Mouse (Mus musculus) large intestine, adult 2 months (tissue): ENCODE results near the gene Gm49340. TPM values are rescaled to one million over a fixed set of nuclear protein-coding genes. Genes with fewer than 3 reads are reported as not detected.

Source experiments
- polyA plus RNA-seq: library from polyadenylated mRNA; depleted of rRNA; stranded (reverse); fragments of >200 nt; gene quantifications from 2 replicates; pipeline ENCODE4 v1.2.3, GENCODE M21; 2012; rRNA removed

The Gm49340 gene
- polyA plus RNA-seq, 1 experiment = 0.02 TPM

Other genes starting within 250 kb of the Gm49340 start
- 5.4 and 12.1 TPM in 2 replicates for gene Itgae, start 239.2 kb upstream of the Gm49340 start, polyA plus RNA-seq
- gene Haspin, start 191.4 kb upstream of the Gm49340 start, polyA plus RNA-seq = 3.1 and 3.6 TPM in 2 replicates
- 0.43 and 0.44 TPM in 2 replicates for gene P2rx5, start 169.3 kb upstream of the Gm49340 start, polyA plus RNA-seq
- gene Emc6, start 152.7 kb upstream of the Gm49340 start, polyA plus RNA-seq = 37.8 and 40.2 TPM in 2 replicates
- 221 and 232 TPM in 2 replicates for gene Tax1bp3, start 152.7 kb upstream of the Gm49340 start, polyA plus RNA-seq
- gene Ctns, start 130.7 kb upstream of the Gm49340 start, polyA plus RNA-seq = 14.2 and 19.4 TPM in 2 replicates
- 10.4 and 18.9 TPM in 2 replicates for gene Shpk, start 130.3 kb upstream of the Gm49340 start, polyA plus RNA-seq
- gene Trpv1, start 95.4 kb upstream of the Gm49340 start, polyA plus RNA-seq = 0.18 and 0.21 TPM in 2 replicates
- gene Trpv3, start 62.4 kb upstream of the Gm49340 start, polyA plus RNA-seq = 0.45 and 1.8 TPM in 2 replicates
- gene Aspa, start 145 bp upstream of the Gm49340 start, polyA plus RNA-seq = 25.3 and 42.6 TPM in 2 replicates
- gene Spata22, start within 50 bp of the Gm49340 start, polyA plus RNA-seq = 0.25 TPM in 1 of 2 replicates, not detected in the other
- gene Olfr20, start 21.0 kb downstream of the Gm49340 start, polyA plus RNA-seq = 0.07 TPM in 1 of 2 replicates, not detected in the other
- gene Olfr376, start 41.5 kb downstream of the Gm49340 start, polyA plus RNA-seq = not detected in 2 replicates
- gene Olfr1, start 69.9 kb downstream of the Gm49340 start, polyA plus RNA-seq = not detected in 2 replicates
- gene Olfr378, start 98.7 kb downstream of the Gm49340 start, polyA plus RNA-seq = not detected in 2 replicates
- gene Olfr380, start 127.8 kb downstream of the Gm49340 start, polyA plus RNA-seq = not detected in 2 replicates
- not detected in 2 replicates for gene Olfr381, start 161.9 kb downstream of the Gm49340 start, polyA plus RNA-seq
- gene Olfr382, start 187.5 kb downstream of the Gm49340 start, polyA plus RNA-seq = not detected in 2 replicates